Mouse (Mus musculus) cerebellum, postnatal 36 days (tissue): ENCODE data around the gene Chadl.

Experiments
- DNase-seq, 2 experiments: peaks; one replicate each; pipeline ENCODE4 v3.0.0; 2021 to 2022; ENCODE audit warnings: mixed read lengths in 2 of 2

Gene Chadl

GRCm38 (mm10) chr15:81700161-81700560, 3.1 kb upstream of the Chadl start:
- DNase-seq = no peak

- no peak for DNase-seq
These were observed 1.4 kb upstream of the Chadl start for GRCm38 (mm10) chr15:81698532-81698931.

GRCm38 (mm10) chr15:81697847-81698246, 760 bp upstream of the Chadl start:
- peak; percentile 38 to 41 for DNase-seq

- peak in 1 of 2 experiments; percentile 25 for DNase-seq
These were observed 2.2 kb downstream of the Chadl start for GRCm38 (mm10) chr15:81694891-81695290.

GRCm38 (mm10) chr15:81693967-81694881, 2.9 kb downstream of the Chadl start:
- peak; percentile 84 to 88 for DNase-seq

GRCm38 (mm10) chr15:81693366-81693966, 3.6 kb downstream of the Chadl start:
- DNase-seq = no peak

GRCm38 (mm10) chr15:81680301-81680805, 16.7 kb downstream of the Chadl start:
- no peak for DNase-seq

- DNase-seq = no peak
These were observed 20.4 kb downstream of the Chadl start for GRCm38 (mm10) chr15:81676637-81677036.

- peak; percentile 54 to 55 for DNase-seq
These were observed 26.9 kb downstream of the Chadl start for GRCm38 (mm10) chr15:81670231-81670640.

- DNase-seq = no peak
These were observed 30.1 kb downstream of the Chadl start for GRCm38 (mm10) chr15:81666957-81667356.

GRCm38 (mm10) chr15:81663697-81664561, 33.2 kb downstream of the Chadl start, which contains the start of gene L3mbtl2:
Gene L3mbtl2 (plus strand): TSS chr15:81663889.
- peak; percentile 87 to 90 for DNase-seq

GRCm38 (mm10) chr15:81663281-81663680, 33.8 kb downstream of the Chadl start:
- DNase-seq = no peak

- no peak for DNase-seq
These were observed 35.4 kb downstream of the Chadl start for GRCm38 (mm10) chr15:81661701-81662100.

GRCm38 (mm10) chr15:81650636-81651035, 46.5 kb downstream of the Chadl start:
- DNase-seq = peak; percentile 85

GRCm38 (mm10) chr15:81649516-81650455, 47.3 kb downstream of the Chadl start:
- peak; percentile 57 to 60 for DNase-seq
